Mouse (Mus musculus) heart, postnatal 0 days (tissue): ENCODE measurements around the gene Gm21887. TPM values are rescaled to one million over a fixed set of nuclear protein-coding genes. Genes with fewer than 3 reads are reported as not detected.
"Not testable (repeated sequence)": the region's sequence is repeated elsewhere in the genome, so short reads cannot be mapped to it uniquely, and the experiment has no call there.

Source experiments
- ATAC-seq: fragments of 200-750 bp; cut with Nextera tagmentation; 2 replicates; pipeline ENCODE4 v1.8.0; 2017; ENCODE audit warnings: low read depth, moderate number of reproducible peaks, moderate library complexity; ENCODE audit not compliant: insufficient read depth
- DNase-seq: peaks from one replicate; pipeline ENCODE4 v3.0.0-alpha.2; 2016; ENCODE audit warnings: low spot score
- H3K27ac ChIP-seq: fragments of 300-500 bp; sonication (generic); 2 replicates; pipeline ENCODE4 v1.5.1; 2014; ENCODE audit warnings: low read depth, mild to moderate bottlenecking
- H3K27me3 ChIP-seq: fragments of 300-500 bp; sonication (generic); 2 replicates; pipeline ENCODE4 v1.6.1; 2014; ENCODE audit warnings: low read length, mixed read lengths; ENCODE audit not compliant: control insufficient read depth, insufficient read depth
- H3K36me3 ChIP-seq: fragments of 300-500 bp; sonication (generic); replicated peaks from 2 replicates; pipeline ENCODE4 v1.6.1; 2014; ENCODE audit warnings: low read length, mixed read lengths; ENCODE audit not compliant: control insufficient read depth, insufficient read depth
- H3K4me1 ChIP-seq: fragments of 300-500 bp; sonication (generic); 2 replicates; pipeline ENCODE4 v1.6.1; 2014; ENCODE audit warnings: antibody characterized with exemption; ENCODE audit not compliant: control insufficient read depth, insufficient read depth
- H3K4me2 ChIP-seq: fragments of 300-500 bp; sonication (generic); 2 replicates; pipeline ENCODE4 v1.6.1; 2014; ENCODE audit warnings: low read depth, mild to moderate bottlenecking, low read length, moderate library complexity
- H3K4me3 ChIP-seq: fragments of 300-500 bp; sonication (generic); 2 replicates; pipeline ENCODE4 v1.5.1; 2014; ENCODE audit warnings: low read depth, low read length
- H3K9ac ChIP-seq: fragments of 300-500 bp; sonication (generic); replicated peaks from 2 replicates; pipeline ENCODE4 v1.6.1; 2014; ENCODE audit warnings: low read depth, low read length, mixed read lengths
- H3K9me3 ChIP-seq: fragments of 300-500 bp; sonication (generic); replicated peaks from 2 replicates; pipeline ENCODE4 v1.6.1; 2016; ENCODE audit warnings: low read length; ENCODE audit not compliant: control insufficient read depth
- WGBS: fragments of 180-500 bp; shearing (Covaris S2); extraction: QIAGEN DNeasy Blood & Tissue Kit; methylation state at CpG from one replicate; pipeline ENCODE4 v1.1.7; 2014; 5-methylcytosine and 5-hydroxymethylcytosine counted together
- polyA plus RNA-seq: library from polyadenylated mRNA; unstranded; fragments of >200 nt; fragmentation: Nextera tagmentation; extraction: Ambion mirVana; gene quantifications from 2 replicates; pipeline ENCODE4 v1.2.1, GENCODE M21; 2015
- total RNA-seq: library from RNA; depleted of rRNA; stranded (reverse); fragments of >200 nt; gene quantifications from 2 replicates; pipeline ENCODE4 v1.2.3, GENCODE M21; 2014; ENCODE audit warnings: low replicate concordance

Gm21887 gene
- total and polyA plus RNA-seq, 2 experiments from 2014 or later, result 0.88 to 32.6 TPM

DNA sequence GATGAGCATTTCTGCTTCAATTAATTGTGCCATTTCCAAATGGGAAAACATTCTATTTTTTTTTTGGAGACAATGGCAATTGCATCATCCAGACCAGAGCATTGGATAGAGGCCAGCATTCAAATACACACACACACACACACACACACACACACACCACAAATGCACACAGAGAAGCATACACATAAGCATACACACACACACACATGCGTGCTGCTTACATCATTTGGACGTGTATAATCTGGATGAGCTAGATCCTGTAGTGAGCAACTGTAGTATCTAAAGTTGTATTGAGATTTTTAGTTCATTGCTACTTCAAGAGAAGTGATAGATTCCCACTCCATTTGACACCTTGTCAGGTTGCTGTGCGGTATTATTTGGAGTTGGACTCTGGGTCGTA is 35.0 kb upstream of the Gm21887 start:
- not testable (repeated sequence) for H3K27ac ChIP-seq

DNA sequence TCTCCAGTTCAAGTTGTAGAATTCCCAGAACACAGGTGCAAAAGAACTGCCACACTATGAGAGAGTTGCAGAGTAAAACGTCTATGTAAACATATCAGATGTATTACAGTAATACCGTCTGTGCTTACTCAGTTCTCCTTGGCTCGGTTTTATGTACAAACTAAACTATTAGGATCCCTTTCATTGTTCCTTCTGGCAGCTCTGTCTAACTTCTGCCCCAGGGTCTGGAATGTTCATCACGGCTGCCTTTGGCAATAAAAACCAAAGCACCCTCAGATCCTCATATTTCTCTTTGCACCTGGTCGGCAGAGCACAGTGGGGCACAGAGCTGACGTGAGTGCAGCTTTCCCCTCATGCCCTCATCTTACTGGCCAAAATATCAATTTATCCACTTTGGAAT is 34.5 kb upstream of the Gm21887 start:
- peak overlapping the region; percentile 10; the same call in 1 of the 2 replicates for H3K27ac ChIP-seq

More for the DNA sequence above, 35.0 kb upstream of the Gm21887 start:
- not testable (repeated sequence) for H3K27me3 ChIP-seq, ATAC-seq, H3K9ac ChIP-seq, H3K4me1 ChIP-seq, H3K36me3 ChIP-seq, H3K9me3 ChIP-seq, H3K4me3 ChIP-seq, H3K4me2 ChIP-seq
- WGBS, result 61% methylated on average over 4 of the region's 4 CpGs
- DNase-seq, result peak; percentile 10

DNA sequence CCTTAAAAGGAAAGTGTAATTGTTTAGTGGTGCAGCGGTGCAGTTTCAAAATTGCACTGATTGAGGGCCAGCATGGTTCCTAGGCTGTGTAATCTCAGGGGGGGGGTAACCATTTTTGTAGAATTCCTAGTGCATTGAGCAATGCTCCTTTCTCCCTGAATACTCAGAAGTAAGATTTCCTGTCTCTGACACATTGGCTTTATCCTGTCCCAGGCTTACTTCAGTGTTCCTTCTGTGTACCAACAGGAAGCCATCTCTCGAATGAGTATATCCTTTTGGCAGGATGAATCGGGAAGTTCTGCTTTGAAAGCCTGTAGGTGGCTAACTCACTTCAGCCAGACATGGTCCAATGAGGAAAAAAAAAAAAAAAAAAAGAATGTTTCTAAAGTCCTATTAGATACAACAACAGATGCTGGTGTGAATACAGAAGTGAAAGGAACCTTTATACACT is 33.8 kb upstream of the Gm21887 start:
- H3K27me3 ChIP-seq, H3K9ac ChIP-seq, H3K4me2 ChIP-seq, H3K36me3 ChIP-seq, H3K4me3 ChIP-seq, H3K4me1 ChIP-seq, H3K9me3 ChIP-seq: not testable (repeated sequence)
- WGBS, result 48% methylated on average over 3 of the region's 3 CpGs
- peak; percentile 60 for DNase-seq
- peak; percentile 15; the same call in 1 of the 2 replicates for ATAC-seq
- peak overlapping the region; percentile 10; the same call in 1 of the 2 replicates for H3K27ac ChIP-seq

More for the DNA sequence above, 34.5 kb upstream of the Gm21887 start:
- not testable (repeated sequence) for H3K27me3 ChIP-seq, H3K9me3 ChIP-seq, ATAC-seq, H3K36me3 ChIP-seq, H3K4me2 ChIP-seq, DNase-seq, H3K4me3 ChIP-seq, H3K4me1 ChIP-seq, H3K9ac ChIP-seq
- WGBS, result 57% methylated on average over 6 of the region's 6 CpGs

DNA sequence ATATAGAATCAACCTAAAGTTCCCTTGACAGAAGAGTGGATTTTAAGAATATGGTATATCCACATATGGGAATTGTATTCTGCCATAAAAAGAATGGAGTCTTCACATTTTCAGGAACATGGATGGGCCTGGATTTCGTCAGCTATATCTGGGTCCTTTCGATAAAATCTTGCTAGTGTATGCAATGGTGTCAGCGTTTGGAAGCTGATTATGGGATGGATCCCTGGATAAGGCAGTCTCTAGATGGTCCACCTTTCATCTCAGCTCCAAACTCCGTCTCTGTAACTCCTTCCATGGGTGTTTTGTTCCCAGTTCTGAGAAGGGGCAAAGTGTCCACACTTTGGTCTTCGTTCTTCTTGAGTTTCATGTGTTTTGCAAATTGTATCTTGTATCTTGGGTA is 33.1 kb upstream of the Gm21887 start:
- H3K9ac ChIP-seq, DNase-seq, H3K36me3 ChIP-seq, H3K4me2 ChIP-seq, ATAC-seq, H3K4me3 ChIP-seq, H3K9me3 ChIP-seq, H3K4me1 ChIP-seq, H3K27ac ChIP-seq, H3K27me3 ChIP-seq: not testable (repeated sequence)
- 69% methylated on average over 5 of the region's 5 CpGs for WGBS

DNA sequence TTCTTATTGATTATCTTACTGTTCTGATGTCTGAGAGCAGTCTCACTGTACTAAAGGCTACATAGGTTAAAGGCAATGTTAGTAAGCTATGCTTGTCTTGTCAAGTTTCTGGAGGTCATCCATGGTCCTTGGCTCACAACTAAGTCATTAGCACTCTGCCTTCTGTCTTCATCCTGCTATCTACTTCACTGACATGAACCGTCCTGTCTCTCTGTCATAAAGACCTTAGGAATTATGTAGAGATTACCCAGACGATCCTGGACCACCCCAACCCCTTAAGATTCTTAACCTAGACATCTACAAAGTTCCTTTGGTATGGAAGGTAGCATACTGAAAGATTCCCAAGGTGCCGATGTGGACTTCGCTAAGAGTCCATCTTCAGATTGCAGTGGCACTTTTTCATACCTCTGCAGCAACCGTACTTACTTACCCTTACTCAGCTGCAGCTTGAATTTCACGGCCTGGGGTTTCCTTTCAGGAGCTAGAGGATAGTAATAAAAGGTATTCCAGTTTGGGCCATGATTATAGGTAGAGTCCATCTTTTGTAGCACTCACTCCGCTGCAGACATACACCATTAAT is 31.5 kb upstream of the Gm21887 start:
- peaks cover 24% of the 10 kb centered on the region; the same call in 1 of the 2 replicates for H3K27me3 ChIP-seq
- not testable (repeated sequence) for H3K4me2 ChIP-seq, H3K9me3 ChIP-seq, H3K36me3 ChIP-seq, ATAC-seq, H3K4me3 ChIP-seq, H3K9ac ChIP-seq, H3K4me1 ChIP-seq
- peak; percentile 13 for DNase-seq
- peak overlapping the region; percentile 59 for H3K27ac ChIP-seq
- WGBS, result 76% methylated on average over 7 of the region's 7 CpGs

DNA sequence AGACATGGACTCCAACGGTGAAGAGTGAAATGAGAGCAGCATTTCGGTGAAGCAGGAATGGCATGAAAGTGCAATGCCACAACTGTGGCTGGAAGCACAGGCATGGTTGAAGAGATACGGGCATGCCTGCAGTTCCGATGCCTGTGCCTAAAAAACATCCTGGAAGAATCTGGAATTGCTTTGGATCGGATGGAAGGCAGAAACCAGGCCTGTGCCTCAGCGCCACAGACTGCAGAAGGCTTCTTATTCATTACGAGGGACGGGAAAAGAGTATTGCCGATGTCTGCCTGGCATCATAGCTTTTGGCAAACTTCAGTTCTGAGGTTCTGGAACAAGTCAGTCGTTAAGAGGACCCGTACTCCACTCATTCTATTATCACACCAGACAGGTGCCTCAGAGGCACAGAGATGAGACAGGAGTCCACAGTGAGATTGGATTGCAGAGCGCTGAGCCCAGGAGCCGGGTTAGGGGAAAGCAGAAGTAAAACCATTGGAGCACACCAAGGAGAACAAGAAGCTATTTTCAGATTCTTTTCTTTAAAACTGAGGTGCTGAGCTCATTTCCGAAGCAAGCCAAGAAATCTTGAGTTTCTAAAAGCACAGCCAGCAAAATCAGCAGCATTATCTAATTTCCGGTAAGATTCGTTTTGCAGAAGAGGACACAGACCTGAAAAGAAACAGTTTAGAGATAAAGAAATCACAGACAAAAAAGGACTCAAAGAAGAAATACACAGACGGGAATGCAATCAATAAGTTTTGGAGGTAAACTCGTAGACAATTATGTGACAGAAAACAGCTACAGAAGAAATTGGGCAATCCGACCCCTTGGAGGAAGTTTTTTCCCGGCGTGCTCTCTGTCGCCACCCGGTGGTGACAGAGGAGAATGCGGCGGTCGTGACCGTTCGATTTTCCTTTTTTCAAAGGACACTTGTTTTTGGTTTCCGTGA is 30.8 kb upstream of the Gm21887 start:
- Histone ChIP-seq H3K27ac (peak overlapping the region; percentile 59), H3K4me3 (peak overlapping the region; percentile 29), H3K27me3 (peaks cover 31% of the 10 kb centered on the region; the same call in 1 of the 2 replicates), H3K4me2 (peak overlapping the region; percentile 38)
- H3K36me3 ChIP-seq, H3K4me1 ChIP-seq, ATAC-seq, H3K9ac ChIP-seq, H3K9me3 ChIP-seq: not testable (repeated sequence)
- WGBS, result 48% methylated on average over 29 of the region's 29 CpGs
- DNase-seq, result peak; percentile 70

DNA sequence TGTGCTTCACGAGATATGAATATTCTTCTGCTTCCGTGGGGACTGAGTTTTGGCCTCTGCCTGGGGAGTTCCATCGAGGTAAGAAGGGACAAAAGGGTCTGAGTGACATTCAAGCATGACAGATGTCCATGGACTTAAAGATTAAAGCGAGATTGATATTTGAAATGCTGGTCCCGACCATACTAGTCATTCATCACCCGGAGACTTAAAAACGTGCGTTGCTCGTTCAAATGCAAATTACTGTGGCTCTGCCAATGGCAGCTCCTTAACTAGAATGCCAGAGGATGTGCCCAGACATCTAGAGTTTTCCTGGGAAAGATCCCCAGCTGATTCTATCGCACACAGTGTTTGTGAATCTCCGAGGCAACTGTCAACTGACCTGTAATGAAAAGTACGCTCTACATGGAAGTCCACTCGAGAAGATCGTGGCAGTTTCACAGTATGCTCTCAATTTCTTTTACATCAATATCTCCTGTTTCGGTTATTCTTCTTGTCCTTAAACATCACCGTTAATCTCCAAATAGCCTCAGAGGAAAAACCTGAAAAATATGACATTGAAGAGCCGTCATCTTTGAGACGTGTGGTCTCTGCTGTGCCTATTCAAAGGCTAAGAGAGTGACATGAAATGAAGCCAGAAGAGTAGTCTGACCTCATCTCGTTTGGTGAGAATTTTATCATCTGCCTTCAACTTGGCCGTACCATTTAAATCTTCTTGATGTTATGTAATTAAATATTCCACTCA is 29.8 kb upstream of the Gm21887 start:
- WGBS, result 64% methylated on average over 20 of the region's 20 CpGs
- not testable (repeated sequence) for H3K36me3 ChIP-seq, ATAC-seq, H3K4me1 ChIP-seq, DNase-seq, H3K9me3 ChIP-seq, H3K27ac ChIP-seq, H3K9ac ChIP-seq
- peak overlapping the region; percentile 29; the same call in 1 of the 2 replicates for H3K4me3 ChIP-seq
- peaks cover 38% of the 10 kb centered on the region; the same call in 1 of the 2 replicates for H3K27me3 ChIP-seq
- H3K4me2 ChIP-seq, result peak overlapping the region; percentile 38

DNA sequence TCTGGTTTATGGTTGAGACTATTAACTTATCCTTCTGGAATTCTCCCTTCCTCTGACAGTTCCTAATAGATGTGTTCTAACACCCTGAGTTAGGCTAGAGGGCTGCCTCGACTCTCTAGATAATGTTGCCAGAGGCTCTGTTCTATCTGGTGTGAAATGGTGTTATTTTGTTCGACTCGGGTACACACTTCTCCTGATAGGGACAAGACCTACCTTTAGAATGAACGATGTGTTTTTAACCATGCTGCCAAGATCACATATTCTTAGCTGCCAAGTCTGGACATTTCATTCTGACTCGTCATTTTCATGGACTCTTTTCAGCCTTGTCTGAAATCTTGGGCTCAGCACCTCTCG is 29.3 kb upstream of the Gm21887 start:
- DNase-seq, result peak; percentile 16
- Histone ChIP-seq H3K36me3 (peaks cover 10% of the 10 kb centered on the region), H3K27me3 (peaks cover 38% of the 10 kb centered on the region; the same call in 1 of the 2 replicates)
- not testable (repeated sequence) for H3K4me1 ChIP-seq, ATAC-seq, H3K27ac ChIP-seq, H3K4me2 ChIP-seq, H3K4me3 ChIP-seq, H3K9me3 ChIP-seq, H3K9ac ChIP-seq
- 44% methylated on average over 6 of the region's 6 CpGs for WGBS
